Mouse (Mus musculus) midbrain, postnatal 0 days (tissue): ENCODE results near the gene Ift81. TPM values are rescaled to one million over a fixed set of nuclear protein-coding genes. Genes with fewer than 3 reads are reported as not detected.

ENCODE experiments used
- ATAC-seq: fragments of 200-750 bp; cut with Nextera tagmentation; 2 replicates; pipeline ENCODE4 v1.8.0; 2017; ENCODE audit warnings: moderate number of reproducible peaks, mild to moderate bottlenecking, moderate TSS enrichment, moderate library complexity; ENCODE audit not compliant: low FRiP score
- DNase-seq: peaks from one replicate; pipeline ENCODE4 v3.0.0-alpha.2; 2015; ENCODE audit warnings: low spot score
- H3K27ac ChIP-seq: fragments of 300-500 bp; sonication (generic); 2 replicates; pipeline ENCODE4 v1.5.1; 2014; ENCODE audit warnings: low read depth, mild to moderate bottlenecking, low read length, mixed read lengths
- H3K27me3 ChIP-seq: fragments of 300-500 bp; sonication (generic); 2 replicates; pipeline ENCODE4 v1.6.1; 2014; ENCODE audit warnings: low read length, control low read depth, mixed read lengths; ENCODE audit not compliant: insufficient read depth
- H3K36me3 ChIP-seq: fragments of 300-500 bp; sonication (generic); 2 replicates; pipeline ENCODE4 v1.6.1; 2014; ENCODE audit warnings: low read length, control low read depth, mixed read lengths; ENCODE audit not compliant: insufficient read depth
- H3K4me1 ChIP-seq: fragments of 300-500 bp; sonication (generic); 2 replicates; pipeline ENCODE4 v1.6.1; 2014; ENCODE audit warnings: mild to moderate bottlenecking, control low read depth, antibody characterized with exemption, low read length, mixed read lengths; ENCODE audit not compliant: insufficient read depth
- H3K4me2 ChIP-seq: fragments of 300-500 bp; sonication (generic); 2 replicates; pipeline ENCODE4 v1.6.1; 2014; ENCODE audit warnings: low read depth, mild to moderate bottlenecking, low read length, mixed read lengths; ENCODE audit not compliant: poor library complexity, severe bottlenecking
- H3K4me3 ChIP-seq: fragments of 300-500 bp; sonication (generic); 2 replicates; pipeline ENCODE4 v1.5.1; 2014; ENCODE audit warnings: low read depth, mild to moderate bottlenecking, low read length, moderate library complexity
- H3K9ac ChIP-seq: fragments of 300-500 bp; sonication (generic); replicated peaks from 2 replicates; pipeline ENCODE4 v1.6.1; 2014; ENCODE audit warnings: mild to moderate bottlenecking, low read length, moderate library complexity, mixed read lengths; ENCODE audit not compliant: poor library complexity, severe bottlenecking
- H3K9me3 ChIP-seq: fragments of 300-500 bp; sonication (generic); 2 replicates; pipeline ENCODE4 v1.6.1; 2016; ENCODE audit warnings: low read length, control low read depth
- CTCF ChIP-seq: IDR thresholded peaks from 2 replicates; pipeline ENCODE4 v1.5.1; 2016; ENCODE audit warnings: antibody characterized with exemption, mild to moderate bottlenecking
- WGBS: fragments of 180-500 bp; shearing (Covaris S2); extraction: QIAGEN DNeasy Blood & Tissue Kit; methylation state at CpG from one replicate; pipeline ENCODE4 v1.1.7; 2014; 5-methylcytosine and 5-hydroxymethylcytosine counted together
- polyA plus RNA-seq: library from polyadenylated mRNA; unstranded; fragments of >200 nt; fragmentation: Nextera tagmentation; extraction: Ambion mirVana; gene quantifications from 2 replicates; pipeline ENCODE4 v1.2.1, GENCODE M21; 2015
- total RNA-seq: library from RNA; depleted of rRNA; stranded (reverse); fragments of >200 nt; gene quantifications from 2 replicates; pipeline ENCODE4 v1.2.3, GENCODE M21; 2014

Ift81 gene
- total and polyA plus RNA-seq, 2 experiments from 2014 or later = 35.1 to 71.9 TPM

DNA sequence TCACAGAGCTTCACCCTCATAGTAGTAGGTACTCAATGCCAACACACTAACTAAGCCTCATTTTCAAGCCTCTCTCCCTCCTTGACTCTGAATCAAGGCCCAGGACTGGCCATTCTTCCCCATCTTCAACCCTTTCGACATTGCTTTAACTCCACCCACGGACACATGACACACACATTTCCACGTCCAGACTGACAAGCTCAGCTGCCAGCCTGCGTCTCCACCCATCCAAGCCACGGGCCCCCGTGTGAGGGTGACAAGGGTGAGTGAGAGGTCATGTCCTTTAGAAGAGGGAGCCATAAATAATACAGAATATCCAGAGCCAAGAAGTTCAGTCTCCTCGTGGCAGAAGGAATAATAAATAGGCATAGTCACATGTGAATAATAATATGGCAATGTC lies 104.7 kb downstream of the Ift81 start:
- no peak for TF ChIP-seq CTCF
- Histone ChIP-seq H3K27ac (no peak overlapping the region), H3K9me3 (no peaks in the 10 kb centered on the region), H3K36me3 (no peaks in the 10 kb centered on the region), H3K9ac (no peak overlapping the region), H3K4me1 (0 out of 2 replicates have a peak, but pooled peaks cover 5% of the 10 kb centered on the region), H3K4me3 (no peak overlapping the region), H3K4me2 (no peak overlapping the region), H3K27me3 (no peaks in the 10 kb centered on the region)
- WGBS = 74% methylated on average over 7 of the region's 7 CpGs
- DNase-seq (no peak), ATAC-seq (no peak)

DNA sequence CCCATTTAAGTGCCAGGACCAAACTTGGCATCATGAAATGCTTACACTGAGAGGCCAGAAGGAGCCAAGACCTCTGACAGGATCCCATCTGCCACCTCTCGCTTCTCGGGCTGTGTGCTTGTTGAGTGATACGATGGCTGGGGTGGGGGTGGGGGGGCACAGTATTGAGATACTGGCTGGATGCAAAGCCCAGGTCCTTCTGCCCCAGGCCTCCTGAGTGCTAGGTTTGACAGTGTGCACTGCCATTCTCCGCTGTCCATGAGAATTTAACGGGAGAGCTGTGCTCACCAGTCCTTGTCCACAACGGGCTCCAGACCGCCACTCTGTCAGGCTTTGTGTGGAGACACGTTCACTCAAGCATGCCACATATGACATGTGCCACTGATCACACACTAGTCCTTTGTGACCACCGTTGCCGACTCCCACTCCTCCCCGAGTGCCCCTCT lies 105.4 kb downstream of the Ift81 start:
- Histone ChIP-seq H3K27ac (no peak overlapping the region), H3K27me3 (no peaks in the 10 kb centered on the region)
- ATAC-seq = no peak

DNA sequence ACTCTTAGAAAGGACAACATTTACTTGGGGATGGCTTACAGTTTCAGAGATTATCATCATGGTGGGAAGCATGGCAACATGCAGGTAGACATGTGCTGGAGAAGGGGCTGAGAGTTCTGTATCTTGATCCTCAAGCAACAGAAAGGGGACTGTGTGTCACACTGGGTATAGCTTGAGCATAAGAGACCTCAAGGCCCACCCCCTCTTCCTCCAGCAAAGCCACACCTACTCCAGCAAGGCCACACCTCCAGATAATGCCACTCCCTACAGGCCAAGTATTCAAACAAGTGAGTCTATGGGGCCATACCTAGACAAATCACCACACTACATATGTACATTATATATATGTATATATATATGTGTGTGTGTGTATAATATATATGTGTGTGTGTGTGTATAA lies 106.9 kb downstream of the Ift81 start:
- H3K4me1 ChIP-seq = peaks cover 5% of the 10 kb centered on the region; the same call in 1 of the 2 replicates
- no peak for ATAC-seq
- H3K9me3 ChIP-seq = no peaks in the 10 kb centered on the region
- no peak overlapping the region for H3K4me2 ChIP-seq
- no peak for TF ChIP-seq CTCF
- H3K9ac ChIP-seq = no peak overlapping the region
- H3K36me3 ChIP-seq = no peaks in the 10 kb centered on the region
- no peak for DNase-seq
- H3K27ac ChIP-seq = no peak overlapping the region
- H3K4me3 ChIP-seq = no peak overlapping the region
- no peaks in the 10 kb centered on the region for H3K27me3 ChIP-seq

More for the DNA sequence above, 105.4 kb downstream of the Ift81 start:
- no peak overlapping the region for H3K9ac ChIP-seq
- 0 out of 2 replicates have a peak, but pooled peaks cover under 1% of the 10 kb centered on the region for H3K4me1 ChIP-seq
- H3K4me2 ChIP-seq = no peak overlapping the region
- no peaks in the 10 kb centered on the region for H3K9me3 ChIP-seq
- 80% methylated on average over 11 of the region's 11 CpGs for WGBS
- no peak for TF ChIP-seq CTCF
- H3K4me3 ChIP-seq = no peak overlapping the region
- H3K36me3 ChIP-seq = no peaks in the 10 kb centered on the region
- DNase-seq = peak; percentile 79

DNA sequence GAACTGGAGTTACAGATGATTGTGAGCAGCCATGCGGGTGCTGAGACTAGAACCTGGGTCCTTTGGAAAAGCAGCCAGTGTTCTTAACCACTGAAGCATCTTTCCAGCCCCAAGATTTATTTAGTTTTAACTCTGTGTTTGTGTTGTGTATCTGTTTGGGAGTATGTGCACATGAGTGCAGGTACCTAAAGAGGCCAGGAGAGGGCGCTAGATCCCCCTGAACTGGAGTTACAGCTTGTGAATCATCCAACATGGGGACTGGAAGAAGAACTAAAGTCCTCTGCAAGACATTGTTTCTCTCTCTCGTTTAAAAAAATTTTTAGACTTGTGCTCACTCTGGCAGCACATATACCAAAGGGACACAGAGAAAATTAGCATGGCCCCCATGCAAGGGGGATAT lies 107.9 kb downstream of the Ift81 start:
- TF ChIP-seq CTCF = peak; percentile 47

GRCm38 (mm10) chr5:122505554-122505953 lies 108.8 kb downstream of the Ift81 start:
- no peaks in the 10 kb centered on the region for H3K27me3 ChIP-seq
- H3K4me3 ChIP-seq = no peak overlapping the region
- WGBS = 80% methylated on average over 5 of the region's 5 CpGs
- H3K9me3 ChIP-seq = no peaks in the 10 kb centered on the region
- H3K36me3 ChIP-seq = no peaks in the 10 kb centered on the region
- no peak overlapping the region for H3K9ac ChIP-seq
- no peak overlapping the region for H3K4me2 ChIP-seq
- H3K27ac ChIP-seq = no peak overlapping the region
- TF ChIP-seq CTCF = no peak
- ATAC-seq (no peak), DNase-seq (no peak)
- H3K4me1 ChIP-seq = peaks cover 5% of the 10 kb centered on the region; the same call in 1 of the 2 replicates

More for the DNA sequence above, 107.9 kb downstream of the Ift81 start:
- 89% methylated on average over 3 of the region's 3 CpGs for WGBS
- Histone ChIP-seq H3K36me3 (no peaks in the 10 kb centered on the region), H3K9ac (no peak overlapping the region), H3K27ac (no peak overlapping the region), H3K4me3 (no peak overlapping the region), H3K4me1 (peaks cover 5% of the 10 kb centered on the region; the same call in 1 of the 2 replicates), H3K9me3 (no peaks in the 10 kb centered on the region), H3K27me3 (no peaks in the 10 kb centered on the region), H3K4me2 (no peak overlapping the region)
- no peak for ATAC-seq
- DNase-seq = no peak

- Histone ChIP-seq H3K9ac (no peak overlapping the region), H3K4me2 (no peak overlapping the region), H3K9me3 (no peaks in the 10 kb centered on the region), H3K4me3 (no peak overlapping the region), H3K27me3 (no peaks in the 10 kb centered on the region), H3K27ac (peak overlapping the region; percentile 100; the same call in 1 of the 2 replicates), H3K36me3 (no peaks in the 10 kb centered on the region), H3K4me1 (peaks cover 11% of the 10 kb centered on the region)
- TF ChIP-seq CTCF = no peak
- WGBS = 38% methylated on average over 4 of the region's 4 CpGs
- ATAC-seq (no peak), DNase-seq (no peak)
These were observed 110.6 kb downstream of the Ift81 start for GRCm38 (mm10) chr5:122503760-122504119.
